Mouse (Mus musculus) kidney, postnatal 0 days (tissue): ENCODE data around the gene Abcc9. TPM values are rescaled to one million over a fixed set of nuclear protein-coding genes. Genes with fewer than 3 reads are reported as not detected.
A peak's percentile ranks its signal among the peaks of the same experiment; 100 is the strongest.

Experiments used
- ATAC-seq: fragments of 200-750 bp; cut with Nextera tagmentation; replicated peaks from 2 replicates; pipeline ENCODE4 v1.8.0; 2017; ENCODE audit warnings: low read depth, moderate number of reproducible peaks, moderate TSS enrichment, moderate library complexity; ENCODE audit not compliant: low FRiP score
- DNase-seq: peaks from one replicate; pipeline ENCODE4 v3.0.0-alpha.2; 2016; ENCODE audit warnings: low spot score
- H3K27ac ChIP-seq: fragments of 300-500 bp; sonication (generic); 2 replicates; pipeline ENCODE4 v1.5.1; 2014; ENCODE audit warnings: mild to moderate bottlenecking
- H3K27me3 ChIP-seq: fragments of 300-500 bp; sonication (generic); 2 replicates; pipeline ENCODE4 v1.6.1; 2014; ENCODE audit warnings: low read length, mixed read lengths; ENCODE audit not compliant: insufficient read depth
- H3K36me3 ChIP-seq: fragments of 300-500 bp; sonication (generic); 2 replicates; pipeline ENCODE4 v1.6.1; 2014; ENCODE audit warnings: low read length, mixed read lengths; ENCODE audit not compliant: insufficient read depth
- H3K4me1 ChIP-seq: fragments of 300-500 bp; sonication (generic); replicated peaks from 2 replicates; pipeline ENCODE4 v1.6.1; 2014; ENCODE audit warnings: antibody characterized with exemption, low read length, mixed read lengths; ENCODE audit not compliant: insufficient read depth
- H3K4me2 ChIP-seq: fragments of 300-500 bp; sonication (generic); 2 replicates; pipeline ENCODE4 v1.6.1; 2014; ENCODE audit warnings: mild to moderate bottlenecking, low read length, moderate library complexity, mixed read lengths
- H3K4me3 ChIP-seq: fragments of 300-500 bp; sonication (generic); replicated peaks from 2 replicates; pipeline ENCODE4 v1.5.1; 2014; ENCODE audit warnings: low read depth, low read length
- H3K9ac ChIP-seq: fragments of 300-500 bp; sonication (generic); 2 replicates; pipeline ENCODE4 v1.6.1; 2014; ENCODE audit warnings: low read depth, low read length
- H3K9me3 ChIP-seq: fragments of 300-500 bp; sonication (generic); replicated peaks from 2 replicates; pipeline ENCODE4 v1.6.1; 2016; ENCODE audit warnings: low read length, inconsistent platforms, mixed read lengths
- CTCF ChIP-seq: IDR thresholded peaks from 2 replicates; pipeline ENCODE4 v1.5.1; 2016; ENCODE audit warnings: antibody characterized with exemption, low read depth, mild to moderate bottlenecking, moderate library complexity
- WGBS: fragments of 180-500 bp; shearing (Covaris S2); extraction: QIAGEN DNeasy Blood & Tissue Kit; methylation state at CpG from one replicate; pipeline ENCODE4 v1.1.7; 2014; 5-methylcytosine and 5-hydroxymethylcytosine counted together
- polyA plus RNA-seq: library from polyadenylated mRNA; unstranded; fragments of >200 nt; fragmentation: Nextera tagmentation; extraction: Ambion mirVana; gene quantifications from 2 replicates; pipeline ENCODE4 v1.2.1, GENCODE M21; 2015

Abcc9 gene
- polyA plus RNA-seq, 1 experiment from 2014 or later: 6.1 TPM

DNA sequence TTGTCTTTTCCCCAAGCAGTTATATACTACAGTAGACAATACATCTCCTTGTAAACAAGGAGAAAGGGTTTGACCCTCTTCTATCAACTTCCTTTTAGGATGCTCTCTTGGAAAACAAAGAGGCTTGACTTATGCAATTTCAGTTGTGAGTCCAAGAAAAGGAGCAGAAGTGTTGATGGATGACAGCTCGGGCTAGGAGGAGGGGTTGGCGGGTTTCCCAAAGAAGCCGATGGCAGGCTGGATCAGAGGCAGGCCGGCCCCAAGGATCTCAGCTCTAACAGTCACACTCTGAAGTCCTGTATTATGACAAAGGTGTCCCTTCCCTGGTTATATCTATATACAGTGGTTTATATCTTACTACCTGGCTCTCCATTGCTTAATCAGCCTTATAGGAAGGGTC, 150.6 kb downstream of the Abcc9 start:
- Histone ChIP-seq H3K9me3 (no peaks in the 10 kb centered on the region), H3K27me3 (no peaks in the 10 kb centered on the region), H3K4me3 (no peak overlapping the region), H3K36me3 (no peaks in the 10 kb centered on the region), H3K4me2 (no peak overlapping the region), H3K4me1 (no peaks in the 10 kb centered on the region), H3K27ac (peak overlapping the region; percentile 57; the same call in 1 of the 2 replicates), H3K9ac (no peak overlapping the region)
- DNase-seq: peak; percentile 76
- WGBS: 41% methylated on average over 4 of the region's 4 CpGs
- ATAC-seq: no peak; the same call in 1 of the 2 replicates
- no peak for TF ChIP-seq CTCF

DNA sequence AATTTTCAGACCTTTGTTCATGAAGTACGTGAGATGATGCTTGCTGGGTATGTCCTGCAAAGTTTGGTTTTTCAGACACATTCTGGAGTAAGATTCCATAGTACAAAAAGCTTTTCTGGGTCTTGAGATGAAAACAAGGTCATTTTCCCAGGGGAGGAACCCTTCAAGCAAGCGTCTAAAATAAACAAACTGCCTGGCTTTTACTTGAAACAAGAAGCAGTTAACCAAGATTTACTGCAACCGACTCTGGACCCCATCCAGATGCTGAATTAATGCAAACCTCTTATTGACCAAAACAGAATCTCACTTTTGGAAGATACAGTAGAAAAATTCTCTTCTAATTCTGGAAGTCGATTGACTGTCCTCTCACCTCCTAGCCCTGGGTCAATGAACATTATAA, 151.2 kb downstream of the Abcc9 start:
- Histone ChIP-seq H3K27ac (peak overlapping the region; percentile 78), H3K4me3 (no peak overlapping the region), H3K36me3 (no peaks in the 10 kb centered on the region), H3K4me2 (no peak overlapping the region), H3K4me1 (no peaks in the 10 kb centered on the region), H3K9ac (no peak overlapping the region), H3K9me3 (no peaks in the 10 kb centered on the region), H3K27me3 (no peaks in the 10 kb centered on the region)
- peak; percentile 92 for DNase-seq
- WGBS: 10% methylated on average over 4 of the region's 4 CpGs
- ATAC-seq: no peak
- no peak for TF ChIP-seq CTCF

DNA sequence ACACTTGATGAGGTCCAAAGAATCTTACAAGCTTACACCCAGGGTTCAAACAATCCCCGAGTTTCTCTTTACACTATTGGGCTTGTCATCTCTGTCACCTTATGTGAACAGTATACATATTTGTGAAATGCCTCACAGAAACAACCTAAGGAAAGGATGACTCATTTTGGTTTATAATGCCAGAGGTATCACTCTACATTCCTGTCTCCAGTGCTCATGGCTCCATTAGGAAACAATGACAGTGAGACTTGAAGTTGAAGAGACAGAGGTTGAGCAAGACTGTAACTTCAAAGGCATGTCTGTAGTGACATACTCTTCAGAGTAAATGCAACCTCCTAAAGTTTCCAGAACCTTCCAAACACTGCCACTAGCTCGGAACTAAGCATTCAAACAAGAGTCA, 153.7 kb downstream of the Abcc9 start:
- no peaks in the 10 kb centered on the region for H3K36me3 ChIP-seq
- no peak overlapping the region for H3K27ac ChIP-seq
- 77% methylated on average over 2 of the region's 2 CpGs for WGBS
- no peak overlapping the region for H3K4me2 ChIP-seq
- TF ChIP-seq CTCF: no peak
- ATAC-seq: no peak
- no peak for DNase-seq
- H3K9ac ChIP-seq: no peak overlapping the region
- H3K4me1 ChIP-seq: no peaks in the 10 kb centered on the region
- no peaks in the 10 kb centered on the region for H3K27me3 ChIP-seq
- no peak overlapping the region for H3K4me3 ChIP-seq
- H3K9me3 ChIP-seq: no peaks in the 10 kb centered on the region

GRCm38 (mm10) chr6:142545132-142545531, 157.0 kb downstream of the Abcc9 start:
- WGBS: 44% methylated on average over 14 of the region's 14 CpGs
- H3K4me2 ChIP-seq: no peak overlapping the region

GRCm38 (mm10) chr6:142543648-142544047, 158.5 kb downstream of the Abcc9 start:
- peak overlapping the region; percentile 36; the same call in 1 of the 2 replicates for H3K27ac ChIP-seq

More at GRCm38 (mm10) chr6:142545132-142545531, 157.0 kb downstream of the Abcc9 start:
- no peak for TF ChIP-seq CTCF
- no peaks in the 10 kb centered on the region for H3K27me3 ChIP-seq
- H3K9me3 ChIP-seq: no peaks in the 10 kb centered on the region
- H3K27ac ChIP-seq: peak overlapping the region; percentile 40; the same call in 1 of the 2 replicates
- H3K9ac ChIP-seq: no peak overlapping the region
- H3K4me1 ChIP-seq: peaks cover 2% of the 10 kb centered on the region; the same call in 1 of the 2 replicates
- no peaks in the 10 kb centered on the region for H3K36me3 ChIP-seq
- no peak overlapping the region for H3K4me3 ChIP-seq
- DNase-seq (peak; percentile 75), ATAC-seq (no peak; the same call in 1 of the 2 replicates)

DNA sequence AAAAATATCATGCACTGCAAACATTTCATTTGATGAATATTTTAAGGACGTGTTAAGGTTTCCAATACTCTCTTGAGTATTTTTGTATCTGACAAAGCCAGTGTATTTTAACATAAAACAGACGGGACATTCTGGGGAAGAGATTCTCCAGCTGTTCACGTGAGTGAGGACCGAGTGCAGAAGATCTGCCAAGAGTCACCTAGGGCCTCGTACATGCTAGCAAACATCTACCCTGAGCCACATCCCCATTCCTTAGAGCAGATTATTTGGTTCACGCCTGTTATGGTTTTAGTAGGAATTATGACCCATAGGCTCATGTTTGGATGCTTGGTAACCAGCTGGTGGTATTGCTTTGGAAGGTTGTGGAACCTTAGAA, 159.3 kb downstream of the Abcc9 start:
- ATAC-seq: no peak
- Histone ChIP-seq H3K4me2 (no peak overlapping the region), H3K9me3 (no peaks in the 10 kb centered on the region), H3K4me1 (peaks cover 2% of the 10 kb centered on the region; the same call in 1 of the 2 replicates), H3K27me3 (no peaks in the 10 kb centered on the region), H3K4me3 (no peak overlapping the region), H3K9ac (no peak overlapping the region), H3K36me3 (no peaks in the 10 kb centered on the region), H3K27ac (peak overlapping the region; percentile 26; the same call in 1 of the 2 replicates)
- TF ChIP-seq CTCF: no peak
- DNase-seq: peak; percentile 41
- WGBS: 62% methylated on average over 6 of the region's 6 CpGs

More at GRCm38 (mm10) chr6:142543648-142544047, 158.5 kb downstream of the Abcc9 start:
- Histone ChIP-seq H3K27me3 (no peaks in the 10 kb centered on the region), H3K4me3 (no peak overlapping the region), H3K9ac (no peak overlapping the region), H3K36me3 (no peaks in the 10 kb centered on the region), H3K4me2 (no peak overlapping the region), H3K9me3 (no peaks in the 10 kb centered on the region), H3K4me1 (peaks cover 2% of the 10 kb centered on the region; the same call in 1 of the 2 replicates)
- 60% methylated on average over 4 of the region's 4 CpGs for WGBS
- no peak for TF ChIP-seq CTCF
- no peak for ATAC-seq
- no peak for DNase-seq
